Comparison of ENCODE assay signal across 10 mouse cellular contexts in the genomic region with DNA sequence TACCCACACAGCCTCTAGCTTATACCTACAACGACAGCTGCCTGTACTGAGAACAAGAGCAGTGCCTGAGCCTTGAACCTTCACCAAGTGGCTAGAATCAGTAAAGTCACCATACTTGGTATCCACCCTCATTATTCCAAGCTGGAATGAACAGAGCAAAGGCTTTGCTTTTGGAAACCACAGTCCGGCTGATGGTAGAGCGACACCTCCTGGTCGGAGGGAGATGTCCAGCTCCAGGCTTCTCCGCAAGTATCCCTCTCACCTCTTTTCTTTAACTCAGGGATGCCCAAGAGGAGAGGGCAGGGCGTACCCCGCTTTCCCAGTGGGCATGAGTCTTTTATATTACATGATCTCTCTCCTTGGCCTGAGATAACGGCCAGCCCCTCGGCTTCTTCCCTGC. TPM values are rescaled to one million over a fixed set of nuclear protein-coding genes. Genes with fewer than 3 reads are reported as not detected.
DNase-seq lines count a peak whose midpoint lies in the region; ATAC-seq and TF ChIP-seq lines count a peak whose summit lies in the region.
"Had no signal": no experiment of that assay in that cellular context is flagged by ENCODE, and none has a peak within 500 bp of the region (broad histone marks: within the 10 kb centered on the region; RNA-seq: fewer than 3 reads in every experiment).

No protein-coding gene starts in this region.

- peak; percentile 34 for DNase-seq in hindbrain, embryonic 10.5 days (ENCODE audit: low spot score)
- peak; percentile 68 for DNase-seq in 3T3-L1 (ENCODE audit: low read depth, low spot score)
- DNase-seq in G1E (ENCODE audit: low spot score), result no peak
- DNase-seq in spleen, adult 18-20 months, result no peak
- DNase-seq in right cerebral cortex, postnatal 25 days, result no peak
- no peak for DNase-seq in thymus, postnatal 0 days (ENCODE audit: low spot score)

- no peak overlapping the region for H3K9ac ChIP-seq in hindbrain, embryonic 13.5 days
- H3K9ac ChIP-seq: stomach, embryonic 15.5 days had no signal

- WGBS in hindbrain, embryonic 10.5 days, result 47% methylated on average over 9 of the region's 9 CpGs
- 49% methylated on average over 9 of the region's 9 CpGs for WGBS in hindbrain, embryonic 13.5 days

- peaks cover 20% of the 10 kb centered on the region for H3K4me1 ChIP-seq in hindbrain, embryonic 10.5 days (replicated peaks)
- peaks cover 17% of the 10 kb centered on the region for H3K4me1 ChIP-seq in hindbrain, embryonic 13.5 days (replicated peaks)
- H3K4me1 ChIP-seq in G1E (ENCODE audit: insufficient read depth, low read depth, low read length), result no peaks in the 10 kb centered on the region

- H3K9me3 ChIP-seq in hindbrain, embryonic 10.5 days, result no peaks in the 10 kb centered on the region
- no peaks in the 10 kb centered on the region for H3K9me3 ChIP-seq in hindbrain, embryonic 13.5 days
- H3K9me3 ChIP-seq in G1E (replicated peaks), result no peaks in the 10 kb centered on the region
- H3K9me3 ChIP-seq: stomach, embryonic 15.5 days had no signal

- no peak for ATAC-seq in hindbrain, embryonic 13.5 days (ENCODE audit: low FRiP score)
- ATAC-seq in G1E (ENCODE audit: extremely low read depth, insufficient number of reproducible peaks, low FRiP score, poor library complexity, severe bottlenecking), result no peak
- ATAC-seq in granulocyte monocyte progenitor cell, adult 5-6 weeks (replicated peaks; ENCODE audit: poor library complexity, severe bottlenecking), result peak; percentile 22; the same call in 1 of the 2 replicates

- H3K27ac ChIP-seq in hindbrain, embryonic 10.5 days, result no peak overlapping the region
- H3K27ac ChIP-seq in hindbrain, embryonic 13.5 days, result no peak overlapping the region
- H3K27ac ChIP-seq: stomach, embryonic 15.5 days had no signal

- H3K36me3 ChIP-seq in hindbrain, embryonic 10.5 days, result no peaks in the 10 kb centered on the region
- no peaks in the 10 kb centered on the region for H3K36me3 ChIP-seq in hindbrain, embryonic 13.5 days
- no peaks in the 10 kb centered on the region for H3K36me3 ChIP-seq in G1E (replicated peaks)
- H3K36me3 ChIP-seq: stomach, embryonic 15.5 days had no signal

- no peak overlapping the region for H3K4me3 ChIP-seq in hindbrain, embryonic 10.5 days
- no peak overlapping the region for H3K4me3 ChIP-seq in hindbrain, embryonic 13.5 days
- H3K4me3 ChIP-seq in G1E (ENCODE audit: low read depth, low read length), result no peak overlapping the region
- H3K4me3 ChIP-seq: stomach, embryonic 15.5 days had no signal

- H3K27me3 ChIP-seq in hindbrain, embryonic 10.5 days (ENCODE audit: insufficient read depth, poor library complexity, severe bottlenecking), result peaks cover 36% of the 10 kb centered on the region
- peaks cover 17% of the 10 kb centered on the region for H3K27me3 ChIP-seq in hindbrain, embryonic 13.5 days
- H3K27me3 ChIP-seq in G1E (ENCODE audit: insufficient read depth, low read length), result peaks cover 12% of the 10 kb centered on the region; the same call in 1 of the 2 replicates

- no peak overlapping the region for H3K4me2 ChIP-seq in hindbrain, embryonic 13.5 days
- H3K4me2 ChIP-seq: stomach, embryonic 15.5 days had no signal

- TF ChIP-seq CTCF in G1E (IDR thresholded peaks at IDR 0.05; ENCODE audit: low read depth, low read length), result 0 out of 2 replicates have a peak, but pooled peaks have one; percentile 23

RNA-seq across cellular contexts. Expression of a gene that starts 6.1 kb away (rescaled TPM):
- polyA plus RNA-seq in hindbrain, embryonic 10.5 days (2016; fragmentation: Nextera tagmentation; extraction: Ambion mirVana), result not detected in 2 replicates
- polyA plus RNA-seq in hindbrain, embryonic 13.5 days (2015; fragmentation: Nextera tagmentation; extraction: Ambion mirVana), result not detected in 2 replicates
- total RNA-seq in G1E (2014; fragmentation: Nextera tagmentation) (not detected in 2 replicates), G1E (2017) (not detected in 2 replicates)
- polyA plus RNA-seq in G1E (2012), result not detected in 2 replicates
- total RNA-seq in granulocyte monocyte progenitor cell, adult 5-6 weeks (2014; fragmentation: Nextera tagmentation), result not detected in 2 replicates
- total RNA-seq in granulocyte monocyte progenitor cell, adult 5-6 weeks (2017), result not detected in 2 replicates
- polyA plus RNA-seq in thymus, postnatal 0 days (2015; fragmentation: Nextera tagmentation; extraction: Ambion mirVana), result not detected in 2 replicates
- total RNA-seq: megakaryocyte, adult 5-6 weeks had no signal
- polyA plus RNA-seq: stomach, embryonic 15.5 days had no signal

RNA-seq across cellular contexts. Expression of a gene that starts 9.3 kb away (rescaled TPM):
- not detected in 2 replicates for polyA plus RNA-seq in hindbrain, embryonic 10.5 days (2016; fragmentation: Nextera tagmentation; extraction: Ambion mirVana)
- polyA plus RNA-seq in hindbrain, embryonic 13.5 days (2015; fragmentation: Nextera tagmentation; extraction: Ambion mirVana), result 0.06 and 0.08 TPM in 2 replicates
- not detected in 2 replicates for total RNA-seq in G1E (2014; fragmentation: Nextera tagmentation)
- total RNA-seq in G1E (2017), result not detected in 2 replicates
- not detected in 2 replicates for polyA plus RNA-seq in G1E (2012)
- total RNA-seq in granulocyte monocyte progenitor cell, adult 5-6 weeks (2014; fragmentation: Nextera tagmentation), result not detected in 2 replicates
- total RNA-seq in granulocyte monocyte progenitor cell, adult 5-6 weeks (2017), result not detected in 2 replicates
- polyA plus RNA-seq in thymus, postnatal 0 days (2015; fragmentation: Nextera tagmentation; extraction: Ambion mirVana), result 0.27 TPM in 1 of 2 replicates, not detected in the other
- total RNA-seq: megakaryocyte, adult 5-6 weeks had no signal

RNA-seq across cellular contexts. Expression of a gene that starts 14.0 kb away (rescaled TPM):
- 0.11 TPM in 1 of 2 replicates, not detected in the other for polyA plus RNA-seq in hindbrain, embryonic 10.5 days (2016; fragmentation: Nextera tagmentation; extraction: Ambion mirVana)
- polyA plus RNA-seq in hindbrain, embryonic 13.5 days (2015; fragmentation: Nextera tagmentation; extraction: Ambion mirVana), result not detected in 2 replicates
- not detected in 2 replicates for total RNA-seq in G1E (2014; fragmentation: Nextera tagmentation)
- total RNA-seq in G1E (2017), result 0.05 TPM in 1 of 2 replicates, not detected in the other
- not detected in 2 replicates for polyA plus RNA-seq in G1E (2012)
- not detected in 2 replicates for total RNA-seq in granulocyte monocyte progenitor cell, adult 5-6 weeks (2014; fragmentation: Nextera tagmentation)
- not detected in 2 replicates for total RNA-seq in granulocyte monocyte progenitor cell, adult 5-6 weeks (2017)
- polyA plus RNA-seq in thymus, postnatal 0 days (2015; fragmentation: Nextera tagmentation; extraction: Ambion mirVana), result 0.23 TPM in 1 of 2 replicates, not detected in the other
- total RNA-seq: megakaryocyte, adult 5-6 weeks had no signal
- polyA plus RNA-seq: stomach, embryonic 15.5 days had no signal

RNA-seq across cellular contexts. Expression of a gene that starts 14.6 kb away (rescaled TPM):
- 52.6 and 60.8 TPM in 2 replicates for polyA plus RNA-seq in hindbrain, embryonic 10.5 days (2016; fragmentation: Nextera tagmentation; extraction: Ambion mirVana)
- polyA plus RNA-seq in hindbrain, embryonic 13.5 days (2015; fragmentation: Nextera tagmentation; extraction: Ambion mirVana), result 50.0 and 50.3 TPM in 2 replicates
- total RNA-seq in G1E (2014; fragmentation: Nextera tagmentation), result 10.9 and 11.8 TPM in 2 replicates
- total RNA-seq in G1E (2017), result 15.9 and 22.8 TPM in 2 replicates
- polyA plus RNA-seq in G1E (2012), result 51.4 and 61.1 TPM in 2 replicates
- total RNA-seq in granulocyte monocyte progenitor cell, adult 5-6 weeks (2014; fragmentation: Nextera tagmentation), result 10.0 and 18.4 TPM in 2 replicates
- 19.9 and 28.9 TPM in 2 replicates for total RNA-seq in granulocyte monocyte progenitor cell, adult 5-6 weeks (2017)
- polyA plus RNA-seq in thymus, postnatal 0 days (2015; fragmentation: Nextera tagmentation; extraction: Ambion mirVana), result 31.1 and 32.5 TPM in 2 replicates

RNA-seq across cellular contexts. Expression of a gene that starts 31.3 kb away (rescaled TPM):
- polyA plus RNA-seq in hindbrain, embryonic 10.5 days (2016; fragmentation: Nextera tagmentation; extraction: Ambion mirVana), result 0.31 and 0.33 TPM in 2 replicates
- 0.16 and 0.21 TPM in 2 replicates for polyA plus RNA-seq in hindbrain, embryonic 13.5 days (2015; fragmentation: Nextera tagmentation; extraction: Ambion mirVana)
- total RNA-seq in G1E (2014; fragmentation: Nextera tagmentation), result not detected in 2 replicates
- not detected in 2 replicates for total RNA-seq in G1E (2017)
- polyA plus RNA-seq in G1E (2012), result not detected in 2 replicates
- not detected in 2 replicates for total RNA-seq in granulocyte monocyte progenitor cell, adult 5-6 weeks (2014; fragmentation: Nextera tagmentation)
- not detected in 2 replicates for total RNA-seq in granulocyte monocyte progenitor cell, adult 5-6 weeks (2017)
- polyA plus RNA-seq in thymus, postnatal 0 days (2015; fragmentation: Nextera tagmentation; extraction: Ambion mirVana), result 0.17 and 0.27 TPM in 2 replicates
- total RNA-seq: megakaryocyte, adult 5-6 weeks had no signal

Comparison
In these comparisons a context has a peak if more than half of its experiments do, and no peak if none do; other contexts are left out.
1. DNase-seq: peak in hindbrain, embryonic 10.5 days (single experiment) and 3T3-L1 (single experiment); none in G1E (single experiment), spleen, adult 18-20 months (0 of 2), right cerebral cortex, postnatal 25 days (single experiment) and thymus, postnatal 0 days (single experiment).